Mouse (Mus musculus): ENCODE results near the gene Tbk1. TPM values are rescaled to one million over a fixed set of nuclear protein-coding genes. Genes with fewer than 3 reads are reported as not detected.

Gene Tbk1
- polyA plus RNA-seq, 1 experiment from 2014 or later: 32.0 TPM

DNA sequence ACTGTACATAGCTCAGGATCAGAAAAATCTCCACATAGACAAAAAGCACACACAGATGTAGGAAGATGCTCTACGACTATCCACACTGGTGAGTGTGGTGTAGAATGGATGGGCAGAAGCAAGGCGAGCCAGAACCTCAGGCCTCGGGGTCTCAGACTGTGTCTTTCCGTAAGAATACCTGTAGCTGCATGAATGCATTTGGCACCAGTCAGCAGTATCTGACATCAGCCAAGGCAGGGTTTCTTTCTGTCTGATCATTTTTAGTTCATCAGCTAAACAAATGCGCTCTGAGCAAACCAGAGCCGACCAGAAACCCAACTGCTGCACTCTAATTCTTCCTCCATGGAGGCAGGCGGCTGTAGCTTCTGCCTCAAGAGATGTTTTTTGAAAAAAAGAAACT lies 18.1 kb downstream of the Tbk1 start:
- ATAC-seq (replicated peaks; ENCODE audit: low FRiP score) (no peak), DNase-seq (ENCODE audit: low spot score) (no peak)
- peaks cover 41% of the 10 kb centered on the region for H3K36me3 ChIP-seq (ENCODE audit: control insufficient read depth, insufficient read depth, low read length)
- peak overlapping the region; percentile 36 for H3K4me2 ChIP-seq
- H3K4me3 ChIP-seq (ENCODE audit: low read depth, low read length): no peak overlapping the region
- WGBS: 74% methylated on average over 7 of the region's 7 CpGs
- H3K27ac ChIP-seq (ENCODE audit: low read depth, low read length): peak overlapping the region; percentile 87
- peaks cover 23% of the 10 kb centered on the region for H3K4me1 ChIP-seq (replicated peaks; ENCODE audit: control insufficient read depth, insufficient read depth, low read length)
- peak overlapping the region; percentile 20; the same call in 1 of the 2 replicates for H3K9ac ChIP-seq (ENCODE audit: low read depth, low read length)
- no peaks in the 10 kb centered on the region; the same call in 1 of the 2 replicates for H3K9me3 ChIP-seq (ENCODE audit: control insufficient read depth, low read length)
- no peaks in the 10 kb centered on the region for H3K27me3 ChIP-seq (replicated peaks; ENCODE audit: control insufficient read depth, insufficient read depth, low read length)

DNA sequence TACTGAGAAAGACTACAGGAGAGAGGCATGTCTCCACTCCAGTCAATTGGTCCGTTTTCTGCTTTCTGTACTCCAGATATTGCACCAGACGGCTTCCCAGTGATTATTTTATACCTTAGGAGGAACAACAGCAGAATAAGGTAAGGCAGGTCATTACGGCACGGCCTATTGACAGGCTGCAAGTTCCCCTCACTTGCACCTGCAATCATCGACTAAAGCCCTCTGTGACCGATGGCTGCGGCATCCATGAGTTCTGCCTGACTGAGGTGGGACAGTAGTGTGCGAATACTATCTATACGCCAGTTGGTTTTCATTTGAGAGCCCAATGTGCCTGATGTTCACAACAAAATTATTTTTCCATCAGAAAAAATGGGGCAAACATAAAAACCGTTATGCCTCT lies 18.6 kb downstream of the Tbk1 start:
- peak overlapping the region; percentile 87 for H3K27ac ChIP-seq (ENCODE audit: low read depth, low read length)
- 93% methylated on average over 10 of the region's 10 CpGs for WGBS
- 0 out of 2 replicates have a peak overlapping the region, but pooled peaks have one; percentile 34 for H3K9ac ChIP-seq (ENCODE audit: low read depth, low read length)
- DNase-seq (ENCODE audit: low spot score) (no peak), ATAC-seq (replicated peaks; ENCODE audit: low FRiP score) (no peak)
- H3K27me3 ChIP-seq (replicated peaks; ENCODE audit: control insufficient read depth, insufficient read depth, low read length): no peaks in the 10 kb centered on the region
- H3K9me3 ChIP-seq (ENCODE audit: control insufficient read depth, low read length): no peaks in the 10 kb centered on the region; the same call in 1 of the 2 replicates
- peaks cover 23% of the 10 kb centered on the region for H3K4me1 ChIP-seq (replicated peaks; ENCODE audit: control insufficient read depth, insufficient read depth, low read length)
- no peak overlapping the region for H3K4me2 ChIP-seq
- H3K36me3 ChIP-seq (ENCODE audit: control insufficient read depth, insufficient read depth, low read length): peaks cover 41% of the 10 kb centered on the region
- no peak overlapping the region for H3K4me3 ChIP-seq (ENCODE audit: low read depth, low read length)

DNA sequence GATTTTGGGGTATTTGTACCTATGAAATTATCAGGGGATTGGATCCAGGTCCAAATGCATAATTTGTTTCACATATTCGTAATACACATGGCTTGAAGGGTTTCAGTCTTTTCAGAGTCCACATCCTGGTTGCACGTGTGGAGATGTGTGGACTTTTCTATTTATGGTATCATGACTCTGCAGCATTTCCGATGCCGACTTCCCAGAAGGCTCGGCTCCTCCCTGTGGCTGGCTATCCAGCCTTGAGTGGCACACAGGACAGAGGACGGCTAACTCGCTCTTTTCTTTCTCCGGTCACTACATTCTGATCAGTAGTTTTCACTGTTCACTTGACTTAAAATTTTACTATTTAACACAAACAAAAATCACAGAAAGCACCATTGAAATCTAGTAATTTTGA lies 22.1 kb downstream of the Tbk1 start:
- Histone ChIP-seq H3K9ac (ENCODE audit: low read depth, low read length) (no peak overlapping the region), H3K4me3 (ENCODE audit: low read depth, low read length) (no peak overlapping the region), H3K9me3 (ENCODE audit: control insufficient read depth, low read length) (no peaks in the 10 kb centered on the region), H3K4me1 (replicated peaks; ENCODE audit: control insufficient read depth, insufficient read depth, low read length) (peaks cover 14% of the 10 kb centered on the region), H3K36me3 (ENCODE audit: control insufficient read depth, insufficient read depth, low read length) (peaks cover 30% of the 10 kb centered on the region), H3K4me2 (no peak overlapping the region), H3K27ac (ENCODE audit: low read depth, low read length) (no peak overlapping the region), H3K27me3 (replicated peaks; ENCODE audit: control insufficient read depth, insufficient read depth, low read length) (no peaks in the 10 kb centered on the region)
- ATAC-seq (replicated peaks; ENCODE audit: low FRiP score): no peak
- WGBS: 72% methylated on average over 8 of the region's 8 CpGs
- no peak for DNase-seq (ENCODE audit: low spot score)

DNA sequence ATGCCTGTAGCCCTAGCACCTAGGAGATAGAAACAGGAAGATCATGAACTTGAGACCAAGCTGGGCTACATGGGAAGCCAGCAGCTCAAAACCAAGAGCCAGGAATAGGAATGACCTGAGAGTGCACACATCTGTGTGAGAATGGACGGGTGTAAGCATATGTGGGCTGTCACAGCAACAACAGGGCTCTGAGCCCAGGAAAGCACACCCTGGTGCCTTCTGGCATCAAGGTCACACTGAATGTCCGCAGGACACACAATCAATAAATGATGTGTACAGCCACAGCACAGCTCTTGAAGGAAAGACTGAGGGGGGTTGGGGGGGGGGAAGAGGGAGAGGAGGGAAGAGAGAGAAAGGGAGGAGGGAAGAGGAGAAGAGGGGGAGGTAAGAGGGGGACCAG lies 28.4 kb downstream of the Tbk1 start:
- Histone ChIP-seq H3K4me2 (no peak overlapping the region), H3K9ac (ENCODE audit: low read depth, low read length) (no peak overlapping the region), H3K4me1 (replicated peaks; ENCODE audit: control insufficient read depth, insufficient read depth, low read length) (no peaks in the 10 kb centered on the region), H3K4me3 (ENCODE audit: low read depth, low read length) (no peak overlapping the region), H3K27me3 (replicated peaks; ENCODE audit: control insufficient read depth, insufficient read depth, low read length) (no peaks in the 10 kb centered on the region), H3K9me3 (ENCODE audit: control insufficient read depth, low read length) (no peaks in the 10 kb centered on the region), H3K36me3 (ENCODE audit: control insufficient read depth, insufficient read depth, low read length) (peaks cover 45% of the 10 kb centered on the region), H3K27ac (ENCODE audit: low read depth, low read length) (no peak overlapping the region)
- 70% methylated on average over 2 of the region's 2 CpGs for WGBS
- ATAC-seq (replicated peaks; ENCODE audit: low FRiP score): no peak
- DNase-seq (ENCODE audit: low spot score): no peak

DNA sequence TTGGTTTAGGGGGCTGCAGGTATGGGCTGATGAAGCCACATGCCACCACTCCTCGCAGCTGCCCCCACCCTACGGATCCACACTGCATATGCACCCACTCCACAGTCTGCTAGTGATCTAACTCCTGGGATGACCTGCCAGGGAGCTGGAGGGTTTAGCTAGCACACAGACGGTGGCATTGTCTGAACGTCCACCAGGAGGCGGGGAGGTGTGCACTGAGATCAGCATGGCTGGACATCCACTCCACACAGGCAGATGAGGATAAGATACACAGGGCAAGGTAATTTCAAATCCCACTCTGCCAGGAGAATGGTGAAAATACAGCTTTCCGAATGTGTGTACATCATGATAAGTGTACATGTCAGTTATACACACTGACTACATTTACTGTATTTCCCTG lies 30.3 kb downstream of the Tbk1 start:
- DNase-seq (ENCODE audit: low spot score) (no peak), ATAC-seq (replicated peaks; ENCODE audit: low FRiP score) (peak; percentile 54)
- peaks cover 46% of the 10 kb centered on the region for H3K36me3 ChIP-seq (ENCODE audit: control insufficient read depth, insufficient read depth, low read length)
- H3K9ac ChIP-seq (ENCODE audit: low read depth, low read length): no peak overlapping the region
- H3K4me3 ChIP-seq (ENCODE audit: low read depth, low read length): no peak overlapping the region
- no peaks in the 10 kb centered on the region for H3K4me1 ChIP-seq (replicated peaks; ENCODE audit: control insufficient read depth, insufficient read depth, low read length)
- H3K27ac ChIP-seq (ENCODE audit: low read depth, low read length): no peak overlapping the region
- 76% methylated on average over 6 of the region's 6 CpGs for WGBS
- H3K9me3 ChIP-seq (ENCODE audit: control insufficient read depth, low read length): no peaks in the 10 kb centered on the region
- H3K27me3 ChIP-seq (replicated peaks; ENCODE audit: control insufficient read depth, insufficient read depth, low read length): no peaks in the 10 kb centered on the region
- H3K4me2 ChIP-seq: no peak overlapping the region

DNA sequence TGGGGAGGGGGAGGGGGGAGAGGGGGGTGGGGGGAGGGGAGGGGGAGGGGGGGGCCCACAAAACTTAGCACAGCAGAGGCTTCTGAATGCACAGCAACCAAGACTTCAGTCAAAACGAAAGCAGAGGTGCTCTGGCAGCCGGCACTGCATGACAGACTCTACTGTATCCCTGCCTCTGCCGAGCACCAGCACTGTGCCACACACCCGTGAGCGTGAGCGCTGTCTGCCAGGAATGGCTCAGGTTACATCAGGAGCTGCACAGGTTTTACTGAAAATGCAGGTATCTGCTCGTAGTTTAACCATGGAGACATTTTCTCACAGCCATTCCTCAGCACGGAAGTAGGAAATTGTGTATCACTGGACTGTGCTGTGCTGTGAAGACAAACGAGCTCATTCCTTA lies 36.3 kb downstream of the Tbk1 start:
- Histone ChIP-seq H3K4me1 (replicated peaks; ENCODE audit: control insufficient read depth, insufficient read depth, low read length) (no peaks in the 10 kb centered on the region), H3K27ac (ENCODE audit: low read depth, low read length) (no peak overlapping the region), H3K9ac (ENCODE audit: low read depth, low read length) (no peak overlapping the region), H3K4me2 (no peak overlapping the region), H3K27me3 (replicated peaks; ENCODE audit: control insufficient read depth, insufficient read depth, low read length) (no peaks in the 10 kb centered on the region), H3K4me3 (ENCODE audit: low read depth, low read length) (no peak overlapping the region), H3K36me3 (ENCODE audit: control insufficient read depth, insufficient read depth, low read length) (peaks cover 43% of the 10 kb centered on the region), H3K9me3 (ENCODE audit: control insufficient read depth, low read length) (no peaks in the 10 kb centered on the region)
- DNase-seq (ENCODE audit: low spot score): no peak
- 91% methylated on average over 9 of the region's 9 CpGs for WGBS
- ATAC-seq (replicated peaks; ENCODE audit: low FRiP score): no peak

DNA sequence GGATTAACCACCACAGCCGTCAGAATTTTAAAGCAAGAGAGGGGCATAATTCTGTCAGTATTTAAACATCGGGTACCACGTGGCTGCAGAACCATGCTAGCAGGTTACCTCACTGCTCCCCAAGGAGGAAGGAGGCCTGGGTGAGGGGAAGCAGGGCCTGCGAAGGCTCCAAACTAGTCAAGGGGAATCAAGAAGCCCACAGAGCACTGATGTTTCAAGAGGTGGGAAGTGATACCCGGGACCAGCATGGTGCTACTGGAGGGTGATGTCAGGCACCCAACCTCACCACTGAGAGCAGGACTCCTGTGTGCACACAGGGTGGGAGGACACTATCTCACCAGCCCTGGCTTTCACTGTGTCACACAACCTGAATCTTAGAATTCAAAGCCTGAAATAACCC lies 36.9 kb downstream of the Tbk1 start:
- WGBS: 86% methylated on average over 5 of the region's 5 CpGs
- no peaks in the 10 kb centered on the region for H3K27me3 ChIP-seq (replicated peaks; ENCODE audit: control insufficient read depth, insufficient read depth, low read length)
- DNase-seq (ENCODE audit: low spot score): no peak
- no peaks in the 10 kb centered on the region for H3K4me1 ChIP-seq (replicated peaks; ENCODE audit: control insufficient read depth, insufficient read depth, low read length)
- no peak overlapping the region for H3K9ac ChIP-seq (ENCODE audit: low read depth, low read length)
- H3K9me3 ChIP-seq (ENCODE audit: control insufficient read depth, low read length): no peaks in the 10 kb centered on the region
- H3K36me3 ChIP-seq (ENCODE audit: control insufficient read depth, insufficient read depth, low read length): peaks cover 37% of the 10 kb centered on the region
- H3K4me2 ChIP-seq: no peak overlapping the region
- ATAC-seq (replicated peaks; ENCODE audit: low FRiP score): no peak
- no peak overlapping the region for H3K4me3 ChIP-seq (ENCODE audit: low read depth, low read length)
- H3K27ac ChIP-seq (ENCODE audit: low read depth, low read length): no peak overlapping the region

DNA sequence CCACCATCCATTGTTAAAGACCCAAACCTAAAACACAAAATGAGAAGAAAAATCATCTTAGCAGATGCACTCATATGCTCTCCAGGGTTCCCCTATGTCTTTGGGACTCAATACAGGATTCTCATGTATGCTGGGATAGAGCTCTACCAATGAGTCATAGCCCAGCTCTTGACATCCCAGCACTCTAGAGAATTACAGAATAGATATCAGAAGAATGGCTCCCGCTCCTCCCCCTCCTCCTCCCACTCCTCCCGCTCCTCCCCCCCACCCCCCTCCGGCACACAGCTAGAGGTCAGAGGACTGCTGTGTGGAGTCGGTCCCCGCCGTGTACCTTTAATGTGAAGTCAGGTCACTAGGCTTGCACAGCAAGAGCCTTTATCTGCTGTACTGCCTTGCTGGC lies 39.4 kb downstream of the Tbk1 start:
- H3K36me3 ChIP-seq (ENCODE audit: control insufficient read depth, insufficient read depth, low read length): peaks cover 26% of the 10 kb centered on the region
- ATAC-seq (replicated peaks; ENCODE audit: low FRiP score): no peak
- no peak for DNase-seq (ENCODE audit: low spot score)

DNA sequence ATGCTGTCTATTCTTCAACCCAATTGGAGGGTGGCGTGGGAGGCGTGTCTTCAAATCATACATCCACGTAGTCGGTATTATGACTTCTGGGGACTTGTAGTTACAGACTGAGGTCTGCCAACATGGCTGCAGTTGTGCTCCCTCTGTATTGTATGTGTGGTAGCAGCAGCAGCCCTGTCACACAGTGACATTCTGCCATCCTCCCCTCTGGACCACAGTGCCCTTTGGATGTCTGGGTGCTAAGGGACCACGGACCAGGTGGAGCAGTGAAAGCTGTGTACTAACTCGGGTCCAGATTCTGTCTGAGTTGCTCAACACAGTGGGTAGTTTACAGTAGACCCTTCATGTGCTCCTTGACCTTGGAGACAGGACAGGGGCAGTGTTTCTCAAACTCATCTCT lies 43.0 kb downstream of the Tbk1 start:
- 93% methylated on average over 6 of the region's 6 CpGs for WGBS

More for the DNA sequence above, 39.4 kb downstream of the Tbk1 start:
- Histone ChIP-seq H3K4me1 (replicated peaks; ENCODE audit: control insufficient read depth, insufficient read depth, low read length) (no peaks in the 10 kb centered on the region), H3K9me3 (ENCODE audit: control insufficient read depth, low read length) (no peaks in the 10 kb centered on the region), H3K27ac (ENCODE audit: low read depth, low read length) (no peak overlapping the region), H3K27me3 (replicated peaks; ENCODE audit: control insufficient read depth, insufficient read depth, low read length) (no peaks in the 10 kb centered on the region), H3K4me3 (ENCODE audit: low read depth, low read length) (no peak overlapping the region), H3K9ac (ENCODE audit: low read depth, low read length) (no peak overlapping the region), H3K4me2 (no peak overlapping the region)
- 66% methylated on average over 6 of the region's 6 CpGs for WGBS

More for the DNA sequence above, 43.0 kb downstream of the Tbk1 start:
- Histone ChIP-seq H3K4me1 (replicated peaks; ENCODE audit: control insufficient read depth, insufficient read depth, low read length) (no peaks in the 10 kb centered on the region), H3K9me3 (ENCODE audit: control insufficient read depth, low read length) (no peaks in the 10 kb centered on the region), H3K9ac (ENCODE audit: low read depth, low read length) (no peak overlapping the region), H3K27me3 (replicated peaks; ENCODE audit: control insufficient read depth, insufficient read depth, low read length) (no peaks in the 10 kb centered on the region), H3K4me2 (no peak overlapping the region), H3K27ac (ENCODE audit: low read depth, low read length) (no peak overlapping the region), H3K4me3 (ENCODE audit: low read depth, low read length) (no peak overlapping the region), H3K36me3 (ENCODE audit: control insufficient read depth, insufficient read depth, low read length) (peaks cover 6% of the 10 kb centered on the region)
- ATAC-seq (replicated peaks; ENCODE audit: low FRiP score) (no peak), DNase-seq (ENCODE audit: low spot score) (no peak)
